In the genomic region with DNA sequence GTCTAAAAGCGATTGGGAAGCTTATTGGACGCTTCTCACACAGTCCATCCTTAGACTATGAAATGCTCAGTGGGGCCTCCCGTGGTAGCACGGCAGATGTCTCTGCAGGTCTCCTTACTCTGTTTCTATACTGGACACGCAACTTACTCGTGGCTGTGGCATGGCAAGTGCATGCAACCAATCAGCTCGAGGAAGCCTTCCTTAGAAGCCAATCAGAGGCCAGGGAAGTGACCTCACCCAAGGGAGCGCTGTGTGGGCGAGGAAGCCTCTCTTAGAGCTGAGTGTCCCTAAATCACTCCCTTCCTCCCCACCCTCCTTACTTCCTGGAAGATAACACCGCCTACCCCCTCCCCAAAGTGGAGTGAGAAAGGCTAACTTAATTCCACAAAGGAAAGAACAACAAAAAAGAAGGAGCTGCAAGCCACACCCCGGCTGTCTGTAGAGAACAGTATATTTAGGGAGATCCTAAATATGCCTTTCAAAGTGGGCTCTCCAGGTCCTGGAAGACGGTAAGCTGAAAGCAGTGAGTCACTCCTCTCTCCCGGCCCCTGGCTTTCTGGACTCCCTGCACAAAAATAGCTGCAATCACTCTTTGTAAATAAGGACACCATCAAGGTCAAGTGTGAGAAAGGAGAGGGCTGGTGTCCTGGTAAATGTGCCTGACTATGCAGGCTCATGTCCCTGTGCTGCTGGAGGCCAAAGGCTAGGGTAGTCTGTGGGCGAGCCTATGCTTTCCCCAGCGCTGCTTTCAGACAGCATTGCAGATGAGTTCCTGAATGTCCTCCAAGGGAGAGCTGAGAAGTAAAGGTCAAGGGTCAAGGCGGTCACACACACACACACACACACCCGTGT, we compare ENCODE assay signal across 7 mouse cellular contexts. TPM values are rescaled to one million over a fixed set of nuclear protein-coding genes. Genes with fewer than 3 reads are reported as not detected.
DNase-seq lines count a peak whose midpoint lies in the region; ATAC-seq lines count a peak whose summit lies in the region.

A gene (plus strand): TSS at position 295 of the 852 bp plus-strand sequence.

- H3K36me3 ChIP-seq in intestine, embryonic 15.5 days: no peaks in the 10 kb centered on the region
- H3K36me3 ChIP-seq in midbrain, embryonic 10.5 days: no peaks in the 10 kb centered on the region

- ATAC-seq in intestine, embryonic 15.5 days: peak; percentile 88

- intact Hi-C loops in left cerebral cortex, postnatal 36 days (cut with DNase I): loop anchor here (2.0 kb wide), 1 partner anchor 20 kb away; a partner anchor contains a TSS

- H3K4me1 ChIP-seq in intestine, embryonic 15.5 days (replicated peaks): peaks cover 26% of the 10 kb centered on the region
- H3K4me1 ChIP-seq in midbrain, embryonic 10.5 days: peaks cover 48% of the 10 kb centered on the region

- peak within 1 kb of the TSS; percentile 93 for H3K27ac ChIP-seq in intestine, embryonic 15.5 days
- H3K27ac ChIP-seq in midbrain, embryonic 10.5 days (replicated peaks): peak within 1 kb of the TSS; percentile 82

- no peak within 1 kb of the TSS for H3K9ac ChIP-seq in intestine, embryonic 15.5 days

- H3K4me3 ChIP-seq in intestine, embryonic 15.5 days (replicated peaks): peak within 1 kb of the TSS; percentile 9; the same call in 1 of the 2 replicates
- peak within 1 kb of the TSS; percentile 32 for H3K4me3 ChIP-seq in midbrain, embryonic 10.5 days

- peak; percentile 94 for DNase-seq in adrenal gland, adult 2 months
- DNase-seq in embryo, embryonic 11 days: peak; percentile 91
- peak; percentile 95 for DNase-seq in gastrocnemius, postnatal 25 days
- peak; percentile 89 to 91 for DNase-seq in left cerebral cortex, postnatal 36 days (ENCODE audit: low spot score in 2 of 2)
- peak; percentile 84 for DNase-seq in midbrain, embryonic 10.5 days (ENCODE audit: low spot score)
- DNase-seq in skeletal muscle tissue, adult 2 months (ENCODE audit: low read depth, low spot score): peak; percentile 98

- WGBS in intestine, embryonic 15.5 days: 11% methylated on average over 17 of the region's 17 CpGs
- WGBS in midbrain, embryonic 10.5 days: 41% methylated on average over 17 of the region's 17 CpGs

- H3K4me2 ChIP-seq in intestine, embryonic 15.5 days (replicated peaks): peak within 1 kb of the TSS; percentile 52

- no peaks in the 10 kb centered on the region for H3K27me3 ChIP-seq in intestine, embryonic 15.5 days (replicated peaks)
- H3K27me3 ChIP-seq in midbrain, embryonic 10.5 days (ENCODE audit: low read depth, poor library complexity, severe bottlenecking): peaks cover 13% of the 10 kb centered on the region

- no peaks in the 10 kb centered on the region for H3K9me3 ChIP-seq in intestine, embryonic 15.5 days
- no peaks in the 10 kb centered on the region for H3K9me3 ChIP-seq in midbrain, embryonic 10.5 days (replicated peaks)

RNA-seq across cellular contexts. Expression of the gene that starts here (rescaled TPM):
- not detected for total RNA-seq in adrenal gland, adult 2 months (2021)
- not detected in 2 replicates for polyA plus RNA-seq in adrenal gland, adult 2 months (2012; rRNA removed)
- total RNA-seq in gastrocnemius, postnatal 25 days (2021): 1 to 10 TPM; 1.1 TPM
- 0.67 and 1.5 TPM in 2 replicates for polyA plus RNA-seq in intestine, embryonic 15.5 days (2015; fragmentation: Nextera tagmentation; extraction: Ambion mirVana)
- not detected for total RNA-seq in left cerebral cortex, postnatal 36 days (2021)
- 0.62 and 1.6 TPM in 2 replicates for polyA plus RNA-seq in midbrain, embryonic 10.5 days (2016; fragmentation: Nextera tagmentation; extraction: Ambion mirVana)

Comparison
In these comparisons a context has a peak if more than half of its experiments do, and no peak if none do; other contexts are left out.
1. Peak in every context shown above with its lines: DNase-seq, ATAC-seq, H3K4me3 ChIP-seq and H3K27ac ChIP-seq.
2. Peak in DNase-seq in adrenal gland, adult 2 months; RNA of the gene not detected or under 1 TPM.
3. Peak in DNase-seq in left cerebral cortex, postnatal 36 days; RNA of the gene not detected or under 1 TPM.